Mouse (Mus musculus) lung, adult 2 months (tissue): Measurements from ENCODE around the gene Prkar2b. TPM values are rescaled to one million over a fixed set of nuclear protein-coding genes. Genes with fewer than 3 reads are reported as not detected.
"Not testable (repeated sequence)": the region's sequence is repeated elsewhere in the genome, so short reads cannot be mapped to it uniquely, and the experiment has no call there.

Experiments used
- DNase-seq: peaks from one replicate; pipeline ENCODE4 v3.0.0; 2022
- H3K4me1 ChIP-seq: fragments of 200-500 bp; 2 replicates; pipeline ENCODE4 v1.6.1; 2011; ENCODE audit warnings: low read length; ENCODE audit not compliant: control insufficient read depth, insufficient read depth
- H3K4me3 ChIP-seq: fragments of 200-500 bp; replicated peaks from 2 replicates; pipeline ENCODE3; 2011; ENCODE audit warnings: low read depth, mild to moderate bottlenecking, control low read depth, low read length; ENCODE audit errors: extremely low read depth
- CTCF ChIP-seq: fragments of 200-500 bp; IDR thresholded peaks from 2 replicates; pipeline ENCODE4 v1.5.1; 2011; ENCODE audit warnings: mild to moderate bottlenecking, low read length, control low read depth; ENCODE audit not compliant: insufficient read depth
- POLR2A ChIP-seq: fragments of 200-500 bp; IDR thresholded peaks from 2 replicates; pipeline ENCODE4 v1.6.1; 2011; ENCODE audit warnings: low read depth, mild to moderate bottlenecking, control low read depth, low read length, borderline replicate concordance; ENCODE audit errors: extremely low read depth
- WGBS: fragments of 180-500 bp; shearing (Covaris S2); methylation state at CpG from one replicate; pipeline ENCODE4 v1.1.7; 2018; 5-methylcytosine and 5-hydroxymethylcytosine counted together
- polyA plus RNA-seq: library from polyadenylated mRNA; depleted of rRNA; stranded (reverse); fragments of >200 nt; gene quantifications from 2 replicates; pipeline ENCODE4 v1.2.3, GENCODE M21; 2012

Gene Prkar2b
- polyA plus RNA-seq, 1 experiment = 10.9 TPM

GRCm38 (mm10) chr12:32011128-32011527 is 50.0 kb downstream of the Prkar2b start:
- no peak for TF ChIP-seq CTCF
- no peak for TF ChIP-seq POLR2A
- WGBS = 92% methylated on average over 5 of the region's 5 CpGs
- Histone ChIP-seq H3K4me1 (peaks cover 2% of the 10 kb centered on the region; the same call in 1 of the 2 replicates), H3K4me3 (no peak overlapping the region)
- no peak for DNase-seq

GRCm38 (mm10) chr12:32009985-32010369 is 51.1 kb downstream of the Prkar2b start:
- not testable (repeated sequence) for H3K4me3 ChIP-seq, H3K4me1 ChIP-seq, DNase-seq
- WGBS = 52% methylated on average over 5 of the region's 6 CpGs

GRCm38 (mm10) chr12:32009267-32009984 is 51.7 kb downstream of the Prkar2b start:
- TF ChIP-seq POLR2A = no peak
- no peak for TF ChIP-seq CTCF
- no peak overlapping the region for H3K4me3 ChIP-seq
- no peak for DNase-seq
- peaks cover 2% of the 10 kb centered on the region; the same call in 1 of the 2 replicates for H3K4me1 ChIP-seq
- WGBS = 21% methylated on average over 8 of the region's 8 CpGs

GRCm38 (mm10) chr12:32008728-32009127 is 52.4 kb downstream of the Prkar2b start:
- 66% methylated on average over 5 of the region's 5 CpGs for WGBS
- TF ChIP-seq POLR2A (no peak), CTCF (no peak)
- no peak for DNase-seq
- Histone ChIP-seq H3K4me1 (peaks cover 2% of the 10 kb centered on the region; the same call in 1 of the 2 replicates), H3K4me3 (no peak overlapping the region)

GRCm38 (mm10) chr12:32007646-32008045 is 53.5 kb downstream of the Prkar2b start:
- H3K4me3 ChIP-seq = no peak overlapping the region
- TF ChIP-seq POLR2A (no peak), CTCF (no peak)
- peaks cover 2% of the 10 kb centered on the region; the same call in 1 of the 2 replicates for H3K4me1 ChIP-seq
- 81% methylated on average over 4 of the region's 4 CpGs for WGBS
- DNase-seq = no peak

- Histone ChIP-seq H3K4me3 (no peak overlapping the region), H3K4me1 (peaks cover 2% of the 10 kb centered on the region; the same call in 1 of the 2 replicates)
- TF ChIP-seq POLR2A = no peak
- TF ChIP-seq CTCF = no peak
- no peak for DNase-seq
- 93% methylated on average over 8 of the region's 8 CpGs for WGBS
These were observed 54.1 kb downstream of the Prkar2b start for GRCm38 (mm10) chr12:32007040-32007439.

GRCm38 (mm10) chr12:32006391-32006929 is 54.6 kb downstream of the Prkar2b start:
- Histone ChIP-seq H3K4me1 (peaks cover 2% of the 10 kb centered on the region; the same call in 1 of the 2 replicates), H3K4me3 (no peak overlapping the region)
- WGBS = 71% methylated on average over 10 of the region's 10 CpGs
- DNase-seq = no peak
- TF ChIP-seq CTCF = no peak

GRCm38 (mm10) chr12:32000464-32000863 is 60.6 kb downstream of the Prkar2b start:
- 82% methylated on average over 7 of the region's 7 CpGs for WGBS
- TF ChIP-seq POLR2A (no peak), CTCF (no peak)
- no peaks in the 10 kb centered on the region for H3K4me1 ChIP-seq
- no peak overlapping the region for H3K4me3 ChIP-seq
- no peak for DNase-seq

GRCm38 (mm10) chr12:31998706-31999105 is 62.4 kb downstream of the Prkar2b start:
- Histone ChIP-seq H3K4me1 (no peaks in the 10 kb centered on the region), H3K4me3 (no peak overlapping the region)
- WGBS = 79% methylated on average over 5 of the region's 5 CpGs
- TF ChIP-seq CTCF (no peak), POLR2A (no peak)
- DNase-seq = no peak

GRCm38 (mm10) chr12:31997328-31997878 is 63.7 kb downstream of the Prkar2b start:
- no peak for DNase-seq
- no peak for TF ChIP-seq CTCF
- TF ChIP-seq POLR2A = no peak
- WGBS = 59% methylated on average over 3 of the region's 3 CpGs

More at GRCm38 (mm10) chr12:31997328-31997878, 63.7 kb downstream of the Prkar2b start:
- Histone ChIP-seq H3K4me1 (no peaks in the 10 kb centered on the region), H3K4me3 (no peak overlapping the region)
